Mouse (Mus musculus) right cerebral cortex, postnatal 14 days (tissue): Measurements from ENCODE around the gene Pak3.
"Not testable (repeated sequence)": the region's sequence is repeated elsewhere in the genome, so short reads cannot be mapped to it uniquely, and the experiment has no call there.

Experiments used
- DNase-seq: peaks from one replicate; pipeline ENCODE4 v3.0.0; 2022

The Pak3 gene

DNA sequence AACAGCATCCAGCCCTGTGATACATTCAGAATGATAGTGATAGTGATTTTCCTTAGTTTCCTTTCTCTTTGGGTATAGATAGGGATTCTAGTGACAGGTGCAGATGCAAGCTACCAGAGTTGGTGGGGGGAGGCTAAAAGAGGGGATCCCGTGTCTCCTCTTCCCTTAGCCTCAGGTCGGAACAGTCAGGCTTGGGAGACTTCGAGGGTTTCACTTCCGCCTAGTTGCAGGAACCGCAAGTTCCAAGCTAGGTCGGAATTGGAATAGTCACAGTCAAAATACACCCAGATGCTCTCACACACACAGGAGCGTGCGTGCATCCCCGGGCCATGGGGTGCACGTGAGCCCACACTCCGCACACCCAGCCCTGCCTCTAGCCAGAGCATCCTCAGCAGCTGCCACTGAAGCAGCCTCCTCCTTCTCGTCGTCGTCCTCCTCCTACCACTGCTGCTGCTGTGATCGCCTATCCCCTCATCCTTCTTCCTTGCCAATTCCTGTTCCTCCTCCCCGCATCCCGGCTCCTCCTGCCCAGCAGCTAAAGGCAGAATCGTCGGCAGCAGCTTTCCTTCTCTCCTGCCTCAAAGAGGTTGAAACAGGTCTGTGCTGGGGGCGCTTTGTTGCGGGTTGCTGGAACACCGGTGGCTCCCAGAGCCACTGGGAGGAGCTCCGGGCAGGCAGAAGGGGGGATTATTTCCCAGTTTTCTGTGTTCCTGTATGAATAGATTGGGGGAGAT lies at the start of gene Pak3:
Pak3 (plus strand) TSS at position 424 of the 734 bp plus-strand sequence.
- peak; percentile 39 for DNase-seq

DNA sequence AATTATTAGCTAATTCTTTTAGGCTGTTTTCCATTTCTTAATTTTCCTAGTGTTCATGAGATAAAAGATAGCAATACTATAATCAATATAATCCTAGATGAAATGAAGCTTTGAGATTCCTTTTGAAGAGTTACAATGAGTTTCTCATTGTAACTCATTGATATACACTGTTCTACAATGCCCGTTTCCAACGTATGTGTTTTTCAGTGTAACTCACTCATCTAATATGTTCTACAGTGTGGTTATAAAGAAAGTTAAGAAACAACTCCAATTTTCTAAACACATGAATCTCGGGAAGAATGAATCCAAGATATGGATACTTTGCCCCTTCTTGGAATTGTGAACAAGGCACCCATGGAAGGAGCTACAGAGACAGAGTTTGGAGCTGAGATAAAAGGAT lies 35.5 kb upstream of the Pak3 start:
- DNase-seq: peak; percentile 96

DNA sequence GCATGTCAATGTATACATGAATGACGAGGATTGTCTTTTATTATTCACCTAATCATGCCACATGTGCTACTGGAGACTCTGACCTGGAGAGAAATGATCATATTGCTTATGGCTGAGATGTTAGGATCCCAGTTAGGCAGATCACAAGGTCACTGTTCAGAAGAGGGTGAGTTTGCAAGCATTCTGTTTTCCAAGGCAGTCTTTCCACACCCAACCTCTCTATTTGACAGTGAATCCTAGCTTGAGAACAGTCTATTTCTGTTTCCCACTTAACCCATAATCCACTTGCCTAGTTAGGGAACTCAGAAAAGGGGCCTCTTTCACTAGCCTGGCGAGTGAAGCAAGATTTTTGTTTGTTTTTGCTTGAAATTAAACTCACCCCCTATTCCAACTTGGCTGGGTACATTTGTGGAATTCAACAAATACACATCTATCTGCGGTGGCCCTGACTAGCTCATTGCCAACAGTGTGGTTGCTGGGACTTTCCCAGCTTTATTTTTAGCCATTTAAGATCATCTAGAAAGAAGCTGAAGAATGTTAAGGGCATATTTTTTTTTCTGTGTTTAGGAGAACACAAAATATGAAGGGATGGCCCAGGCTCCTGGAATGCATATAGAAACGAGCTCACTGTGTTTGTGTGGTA lies 17.2 kb upstream of the Pak3 start:
- no peak for DNase-seq

DNA sequence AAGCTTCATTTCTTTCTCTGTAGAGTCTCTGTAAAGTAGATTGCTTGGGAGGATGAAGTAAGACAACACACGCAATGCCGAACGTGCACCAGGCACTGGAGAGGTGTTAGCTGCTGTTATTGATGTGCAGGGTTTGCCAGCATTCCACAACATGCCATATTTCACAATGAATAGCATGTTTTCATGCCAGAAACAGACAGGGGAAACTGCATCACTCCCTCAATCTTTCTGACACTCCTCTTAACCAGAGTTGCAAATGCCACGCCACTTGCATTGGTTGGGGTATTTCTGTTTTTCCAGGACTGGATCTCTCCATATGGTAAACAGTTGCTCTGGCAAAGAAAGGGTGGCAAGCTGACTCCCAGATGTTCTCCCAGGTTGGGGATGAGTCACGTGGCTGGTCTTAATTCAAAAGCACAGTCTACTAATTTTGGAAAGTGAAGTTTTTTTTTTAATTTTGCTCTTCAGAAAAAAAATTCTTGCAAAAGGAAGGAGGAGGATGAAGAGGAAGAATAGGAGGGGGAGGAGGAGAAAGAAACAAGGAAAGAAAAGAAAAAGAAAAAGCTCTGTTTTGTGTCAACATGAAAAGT lies 16.5 kb upstream of the Pak3 start:
- no peak for DNase-seq

DNA sequence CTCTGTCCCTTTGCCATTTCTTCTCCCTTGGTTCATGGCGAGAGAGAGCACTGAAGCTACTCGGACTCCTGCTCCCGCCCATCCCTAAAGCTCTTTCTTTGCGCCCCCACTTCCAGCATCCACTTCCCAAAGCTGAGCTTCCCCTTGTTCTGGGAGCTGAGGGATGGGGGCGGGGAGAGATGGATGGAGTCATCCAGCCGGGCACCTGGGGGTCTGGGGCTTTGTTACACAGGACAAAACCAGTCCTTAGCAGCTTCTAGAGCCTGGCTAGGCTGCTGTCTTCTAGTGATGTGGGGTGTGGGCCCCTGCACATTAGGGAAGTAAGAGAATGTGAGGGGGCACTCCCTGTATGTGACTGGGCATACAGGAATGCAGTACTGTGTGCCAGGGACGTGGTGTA lies 526 bp downstream of the Pak3 start:
- DNase-seq: peak; percentile 17

DNA sequence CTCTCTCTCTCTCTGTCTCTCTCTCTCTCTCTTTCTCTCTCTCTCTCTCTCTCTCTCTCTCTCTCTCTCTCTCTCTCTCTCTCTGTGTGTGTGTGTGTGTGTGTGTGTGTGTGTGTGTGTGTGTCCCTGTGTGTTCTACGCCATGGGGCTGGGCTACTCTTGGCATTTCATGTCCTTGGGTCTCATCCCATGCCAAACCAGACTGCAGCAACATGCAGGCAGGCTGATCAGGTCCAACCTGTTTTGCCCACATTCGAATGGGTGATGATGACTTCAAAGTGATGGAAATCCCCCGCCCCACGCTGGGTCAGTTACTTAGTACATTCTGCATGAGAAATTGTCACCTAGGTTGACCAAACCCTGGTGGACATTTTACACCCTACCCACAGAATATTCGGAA lies 1.1 kb downstream of the Pak3 start:
- not testable (repeated sequence) for DNase-seq

- no peak for DNase-seq
Observed at GRCm38 (mm10) chrX:143520195-143520594, 1.8 kb downstream of the Pak3 start.

DNA sequence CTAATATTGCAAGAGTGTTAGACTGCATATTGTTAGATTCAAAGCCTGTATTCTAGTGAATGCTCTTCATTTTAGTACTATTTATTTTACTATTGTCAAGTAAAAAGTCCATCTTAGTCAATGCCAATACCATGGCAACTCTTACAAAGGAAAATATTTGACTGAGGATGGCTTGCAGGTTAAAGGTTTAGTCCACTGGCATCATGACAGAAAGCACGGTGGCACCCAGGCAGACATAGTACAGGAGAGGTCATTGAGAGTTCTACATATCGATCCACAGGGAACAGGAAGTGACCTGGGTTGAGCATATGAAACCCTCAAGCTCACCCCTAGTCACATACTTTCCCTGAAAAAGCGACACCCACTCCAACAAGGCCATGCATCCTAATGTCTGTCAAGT lies 13.9 kb downstream of the Pak3 start:
- DNase-seq: no peak

GRCm38 (mm10) chrX:143533574-143533973 lies 15.2 kb downstream of the Pak3 start:
- DNase-seq: no peak

- DNase-seq: no peak
Observed at GRCm38 (mm10) chrX:143542756-143543155, 24.4 kb downstream of the Pak3 start.

DNA sequence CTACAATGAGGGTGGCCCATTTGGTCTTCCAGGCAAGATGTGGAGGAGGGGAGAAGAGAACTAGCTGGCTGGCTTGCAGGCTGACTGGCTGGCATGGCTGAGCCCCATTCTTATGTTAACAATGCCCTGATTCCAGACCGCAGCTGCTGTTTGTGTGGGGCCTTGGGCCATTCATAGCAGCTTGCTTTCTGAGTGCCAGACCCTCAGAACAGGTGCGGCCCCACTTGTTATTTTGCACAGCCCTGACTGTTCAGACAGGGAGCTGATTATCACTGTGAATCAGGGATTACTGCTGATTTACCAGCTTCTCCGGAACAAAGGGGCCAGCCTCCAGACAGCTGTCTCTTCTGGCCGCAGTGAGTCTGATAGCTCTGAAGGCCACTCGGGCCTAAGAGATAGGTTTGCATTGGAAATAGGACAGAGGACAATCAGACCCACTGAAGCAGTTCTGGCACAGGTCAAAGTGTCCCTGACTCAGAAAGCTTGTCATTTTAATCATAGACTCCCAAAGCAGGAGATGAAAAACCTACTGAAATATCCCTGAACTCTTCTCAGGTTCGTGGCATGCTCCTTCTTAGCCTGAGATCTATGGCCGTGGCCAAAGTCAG lies 24.9 kb downstream of the Pak3 start:
- DNase-seq: no peak

DNA sequence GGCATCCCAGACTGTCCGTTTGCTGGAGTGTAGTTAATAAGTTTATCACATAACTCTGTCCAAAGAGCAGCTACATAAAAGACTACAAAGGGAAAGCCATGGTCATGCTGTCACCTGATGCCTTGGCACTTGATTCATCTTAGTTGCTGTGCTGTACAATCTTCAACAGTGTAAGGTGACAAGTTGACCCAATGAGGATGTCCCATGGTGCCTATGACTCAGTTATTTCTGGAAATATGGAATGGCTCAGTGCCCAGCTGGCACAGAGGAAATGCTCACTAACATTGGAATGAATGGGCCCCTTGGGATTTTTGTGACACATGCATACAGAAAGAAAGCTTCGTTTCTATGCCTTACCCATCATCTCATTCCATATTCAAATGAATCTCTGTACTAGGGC lies 55.3 kb downstream of the Pak3 start:
- DNase-seq: no peak

DNA sequence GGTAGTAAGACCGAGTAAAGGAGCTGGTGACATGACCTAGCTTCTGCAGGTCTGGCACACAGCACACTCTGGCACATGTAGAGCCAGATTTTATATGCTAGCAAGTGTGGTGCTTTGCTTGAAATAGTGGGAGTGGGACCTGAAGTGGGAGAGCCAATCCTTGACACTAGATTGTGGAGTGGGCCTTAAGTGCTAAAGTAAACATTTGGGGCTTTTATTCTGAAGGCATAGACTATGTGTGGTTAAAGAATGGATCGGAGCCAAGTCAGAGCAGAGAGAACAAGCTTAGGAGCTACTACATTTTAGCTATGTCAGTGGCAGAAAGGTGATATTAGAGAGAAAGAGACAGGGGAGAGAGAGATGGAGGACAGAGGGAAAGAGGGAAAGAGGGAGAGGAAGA lies 61.5 kb downstream of the Pak3 start:
- DNase-seq: no peak

GRCm38 (mm10) chrX:143580458-143580959 lies 62.1 kb downstream of the Pak3 start:
- DNase-seq: no peak

DNA sequence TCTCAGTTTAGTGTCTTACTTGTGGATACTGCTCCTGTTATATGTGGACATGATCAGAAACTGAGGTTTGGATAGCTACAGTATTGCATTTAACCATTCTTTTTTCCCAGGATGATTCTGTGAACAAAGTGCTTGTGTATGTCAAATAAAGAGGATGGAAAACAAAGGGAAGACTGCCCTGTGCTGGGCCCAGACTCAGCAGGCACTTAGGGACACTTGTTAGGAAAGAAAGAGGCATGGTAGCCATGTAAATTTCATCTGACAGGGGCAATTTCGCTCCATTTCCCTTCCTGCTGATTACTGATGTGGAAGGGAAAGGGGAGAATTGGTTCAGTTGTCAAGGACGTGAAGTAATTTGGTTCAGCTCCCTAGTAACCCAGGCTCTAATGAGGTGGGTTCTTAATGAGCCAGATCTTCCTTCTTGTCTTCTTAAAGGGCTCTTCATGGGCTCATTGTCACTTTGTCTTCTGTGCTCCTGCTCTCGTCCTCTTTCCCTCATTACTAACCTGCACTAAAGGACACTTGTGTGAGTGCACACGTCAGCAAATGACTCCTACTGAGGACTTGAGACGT lies 88.6 kb downstream of the Pak3 start:
- DNase-seq: no peak

GRCm38 (mm10) chrX:143618734-143619133 lies 100.3 kb downstream of the Pak3 start:
- DNase-seq: no peak

GRCm38 (mm10) chrX:143627767-143628166 lies 109.4 kb downstream of the Pak3 start:
- no peak for DNase-seq

- DNase-seq: no peak
Observed at GRCm38 (mm10) chrX:143643936-143644335, 125.5 kb downstream of the Pak3 start.

GRCm38 (mm10) chrX:143644807-143645206 lies 126.4 kb downstream of the Pak3 start:
- DNase-seq: no peak

DNA sequence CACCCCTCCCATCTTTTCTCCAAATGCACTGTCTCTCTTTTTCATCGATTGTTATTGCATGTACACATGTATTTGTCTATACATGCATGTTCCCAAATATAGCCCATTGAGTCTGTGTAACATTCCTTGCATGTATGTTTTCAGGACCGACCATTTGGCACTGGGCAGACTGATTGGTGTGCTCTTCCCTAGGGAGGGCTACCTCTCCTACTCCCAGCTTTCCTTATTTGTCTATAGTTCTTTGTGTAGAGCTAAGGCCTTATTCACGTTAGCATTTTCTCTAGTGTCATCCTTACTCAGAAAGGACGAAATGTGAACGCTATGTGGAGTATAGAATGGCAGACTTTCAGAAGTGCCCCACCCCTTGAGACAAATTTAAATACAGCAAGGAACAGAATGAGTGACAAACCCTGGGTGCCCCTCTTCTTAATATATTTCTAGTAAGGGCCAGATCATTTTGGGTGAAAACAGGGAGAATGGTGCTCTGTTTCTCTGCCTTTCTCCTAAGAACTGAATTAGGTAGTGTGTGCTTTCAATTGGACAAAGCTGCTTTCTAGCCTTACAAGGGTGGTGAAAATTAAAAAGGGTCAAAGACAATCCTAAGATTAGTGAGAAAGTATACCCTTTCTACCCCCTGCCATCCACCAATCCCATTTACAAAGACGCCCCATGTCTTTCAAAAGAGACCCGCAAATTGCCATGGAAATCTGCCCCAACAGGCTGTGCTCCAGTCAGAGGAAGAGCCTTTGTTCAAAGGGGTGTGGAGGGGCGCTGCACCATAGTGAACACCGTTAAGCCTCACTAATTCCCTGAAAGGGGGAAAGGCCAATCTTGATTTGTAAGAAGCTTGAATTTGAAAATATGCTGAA lies 136.2 kb downstream of the Pak3 start:
- DNase-seq: no peak

DNA sequence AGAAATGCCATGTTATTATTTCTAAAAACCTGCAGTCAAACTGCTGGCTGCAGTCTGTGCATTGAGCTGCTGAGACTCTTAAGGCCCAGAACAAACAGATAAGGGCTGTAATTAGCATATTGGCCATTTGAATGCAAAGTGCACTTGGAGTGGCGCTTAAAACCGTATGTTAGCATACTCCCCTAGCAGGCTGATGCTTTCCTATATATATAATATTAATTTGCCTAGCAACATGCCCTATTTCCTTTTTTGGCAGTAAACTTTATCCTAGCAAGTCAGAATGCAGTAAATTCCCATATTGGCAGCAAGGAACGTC lies 136.7 kb downstream of the Pak3 start:
- no peak for DNase-seq
